Mouse (Mus musculus): ENCODE results near the gene Tnxb.
"Not testable (repeated sequence)": the region's sequence is repeated elsewhere in the genome, so short reads cannot be mapped to it uniquely, and the experiment has no call there.

The Tnxb gene

DNA sequence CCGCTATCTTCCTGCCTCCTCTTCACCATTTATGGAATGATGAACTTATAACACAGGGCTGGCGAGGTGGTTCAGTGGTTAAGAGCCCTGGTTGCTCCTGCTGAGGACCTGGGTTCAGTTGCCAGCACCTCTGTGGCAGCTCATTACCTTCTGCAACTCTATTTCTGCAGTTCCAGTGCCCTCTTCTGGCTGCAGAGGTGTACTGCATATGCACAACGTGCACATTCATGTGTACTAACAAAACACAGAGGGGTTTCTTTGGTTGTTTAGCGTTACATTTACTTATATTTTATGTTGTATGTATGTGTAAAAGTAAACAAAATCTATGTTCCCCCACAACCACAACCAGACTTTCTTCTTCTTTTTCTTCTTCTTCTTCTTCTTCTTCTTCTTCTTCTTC, 52.7 kb downstream of the Tnxb start:
- in situ Hi-C loops (cut with MboI, MseI), result no loop called here

DNA sequence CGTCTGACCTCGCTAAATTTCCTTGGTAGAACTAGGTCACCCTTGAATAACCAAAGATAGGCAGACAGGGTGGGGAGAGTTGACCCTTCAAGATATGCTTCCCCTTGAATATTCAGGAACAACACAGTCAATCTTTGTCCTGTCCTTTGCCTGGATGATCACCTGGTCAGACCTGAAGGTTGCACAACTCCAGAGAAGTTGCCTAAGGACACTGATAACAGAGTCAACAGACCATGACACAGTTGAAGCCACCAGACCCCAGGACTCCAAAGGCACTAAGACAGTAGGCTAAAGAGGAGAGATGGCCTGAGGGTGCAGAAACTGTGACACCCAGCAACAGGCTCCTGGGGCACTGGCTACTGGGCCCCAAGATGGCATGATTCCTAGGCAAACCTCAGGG, 57.6 kb downstream of the Tnxb start:
- in situ Hi-C loops (cut with MboI, MseI), result no loop called here

DNA sequence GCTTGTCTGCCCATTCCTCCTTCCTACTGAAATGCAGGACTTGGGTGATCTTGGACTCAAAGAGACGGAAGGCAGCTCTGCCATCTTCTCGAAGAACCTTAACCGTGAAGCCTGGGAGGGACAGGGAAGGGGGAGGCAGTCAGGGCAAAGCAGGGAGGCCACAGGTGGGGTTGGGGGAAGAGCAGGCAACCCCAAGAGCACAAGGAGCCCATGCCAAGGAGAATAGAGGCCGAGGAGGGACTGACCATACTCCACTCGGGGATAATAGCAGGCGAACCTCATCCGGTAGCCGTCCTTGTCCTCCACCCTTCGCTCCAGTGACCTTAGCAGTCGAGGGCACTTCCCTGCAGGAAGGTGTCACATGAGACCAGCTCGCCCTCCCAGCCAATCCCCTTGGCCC, 58.8 kb downstream of the Tnxb start:
- in situ Hi-C loops (cut with MboI, MseI), result not testable (repeated sequence)

DNA sequence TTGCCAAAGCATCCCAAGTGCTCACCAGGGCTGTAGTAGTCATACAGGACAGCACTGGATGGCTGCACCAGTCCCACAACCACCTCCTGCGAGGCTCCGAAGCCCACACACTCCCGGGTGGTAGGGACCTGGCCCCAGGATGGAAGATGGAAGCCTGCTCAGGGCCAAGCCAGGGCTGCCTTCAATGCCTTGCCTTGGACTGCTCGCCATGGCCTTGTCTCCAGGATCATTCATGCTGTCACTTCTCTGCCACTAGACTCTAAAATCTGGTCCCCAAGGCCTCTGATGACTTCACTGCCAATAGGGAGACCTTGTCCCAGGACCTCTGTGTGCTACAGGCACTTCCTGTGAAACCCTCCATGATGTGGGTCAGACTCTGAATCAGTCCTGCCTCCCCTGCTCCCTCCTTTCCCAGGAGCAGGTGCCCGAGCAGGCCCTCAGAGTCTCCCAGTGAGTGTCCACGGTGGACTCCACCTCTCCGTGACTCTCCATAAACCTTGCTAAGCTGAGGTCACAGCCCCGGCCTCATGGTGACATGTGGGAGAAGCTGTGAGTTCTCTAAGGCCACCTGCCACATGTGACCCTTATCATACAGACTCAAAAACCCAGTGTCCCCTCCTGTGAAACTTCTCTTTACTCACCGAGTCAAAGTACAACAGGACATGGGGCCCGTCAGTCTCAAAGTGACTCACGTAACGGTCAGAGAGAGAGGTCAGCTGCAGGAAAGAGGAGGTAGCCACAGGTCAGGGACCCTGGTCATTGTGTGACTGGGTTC, 59.6 kb downstream of the Tnxb start:
- in situ Hi-C loops (cut with MboI, MseI), result not testable (repeated sequence)

DNA sequence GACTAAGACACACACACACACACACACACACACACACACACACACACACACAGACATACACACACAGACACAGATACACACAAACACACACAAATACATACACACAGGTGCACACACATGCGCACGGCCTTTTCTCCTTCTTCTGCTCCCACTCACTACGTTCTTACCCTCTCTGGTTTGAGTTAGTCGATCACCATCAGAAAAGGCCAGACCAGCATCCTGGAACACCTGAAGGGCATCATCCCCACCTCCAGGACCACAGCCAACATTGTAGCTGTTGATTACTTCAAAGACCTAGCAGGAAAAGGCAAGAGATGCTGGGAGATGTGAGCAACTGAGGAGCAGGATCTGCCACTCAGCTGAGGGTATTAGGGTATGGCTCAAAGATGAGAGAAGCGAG, 67.1 kb downstream of the Tnxb start:
- in situ Hi-C loops (cut with MboI, MseI), result loop anchor here (5.0 kb wide), 1 partner anchor 80 kb away; no protein-coding TSS in a partner anchor

DNA sequence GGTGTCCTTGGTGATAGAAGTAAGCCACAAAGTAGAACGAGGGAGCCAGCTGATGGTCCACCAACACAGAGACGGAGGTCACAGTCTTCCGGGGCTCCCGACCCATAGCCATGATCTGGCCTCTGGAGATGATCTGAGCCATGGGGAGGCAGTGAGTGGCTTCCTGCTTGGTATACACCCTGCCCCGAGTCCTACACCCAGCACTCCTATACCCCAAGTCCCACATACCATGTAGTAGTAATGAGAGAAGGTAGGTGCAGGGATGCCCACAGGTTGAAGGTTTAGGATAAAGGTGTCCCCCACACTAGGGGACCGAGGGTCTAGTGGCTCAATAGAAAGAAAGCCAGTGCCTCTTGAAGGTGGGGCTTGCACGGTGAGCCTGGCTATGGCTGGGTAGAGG, 69.4 kb downstream of the Tnxb start:
- in situ Hi-C loops (cut with MboI, MseI), result loop anchor here (5.0 kb wide), 1 partner anchor 78 kb away; no protein-coding TSS in a partner anchor

DNA sequence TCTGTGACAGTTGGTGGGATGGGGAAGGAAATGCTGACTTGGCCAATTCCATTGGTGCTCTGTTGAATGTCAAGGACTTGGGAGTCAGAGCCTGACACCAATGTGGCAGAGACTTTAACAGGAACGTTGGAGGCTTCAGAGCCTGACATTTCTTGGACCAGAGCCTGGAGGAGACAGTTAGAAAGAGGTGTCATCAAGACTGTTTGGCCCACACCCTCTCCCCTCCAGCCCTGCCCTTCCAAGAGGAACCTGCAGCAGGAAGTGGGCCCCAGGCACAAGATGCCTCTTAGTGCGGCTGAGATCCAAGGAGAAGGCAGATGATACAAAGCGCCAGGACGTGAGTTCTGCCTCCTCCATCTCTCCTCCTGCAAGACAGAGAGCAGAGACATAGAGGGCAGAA, 69.9 kb downstream of the Tnxb start:
- in situ Hi-C loops (cut with MboI, MseI), result no loop called here

DNA sequence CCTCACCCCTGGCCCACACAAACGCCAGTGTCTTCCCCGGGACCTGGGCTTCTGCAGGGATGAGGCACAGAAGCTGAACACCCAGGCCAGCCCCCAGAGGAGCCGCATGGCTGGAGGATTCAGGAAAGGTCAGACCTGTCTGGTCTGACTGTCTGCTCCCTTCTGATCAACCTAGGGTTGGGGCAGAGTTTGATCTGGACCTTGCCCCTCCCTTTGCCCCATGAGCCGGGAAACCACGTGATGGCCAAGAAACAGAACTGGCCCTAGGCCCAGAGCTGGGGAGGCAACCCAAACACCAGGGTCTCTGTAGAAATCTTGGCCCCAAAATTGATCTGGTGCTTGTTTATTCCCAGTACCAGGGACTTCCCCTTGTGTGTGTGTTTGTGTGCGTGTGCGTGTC, 73.4 kb downstream of the Tnxb start, which contains the start of gene C4b:
Gene C4b, minus strand, starts transcription at position 164 of the 400 bp plus-strand sequence.
- in situ Hi-C loops (cut with MboI, MseI), result no loop called here

DNA sequence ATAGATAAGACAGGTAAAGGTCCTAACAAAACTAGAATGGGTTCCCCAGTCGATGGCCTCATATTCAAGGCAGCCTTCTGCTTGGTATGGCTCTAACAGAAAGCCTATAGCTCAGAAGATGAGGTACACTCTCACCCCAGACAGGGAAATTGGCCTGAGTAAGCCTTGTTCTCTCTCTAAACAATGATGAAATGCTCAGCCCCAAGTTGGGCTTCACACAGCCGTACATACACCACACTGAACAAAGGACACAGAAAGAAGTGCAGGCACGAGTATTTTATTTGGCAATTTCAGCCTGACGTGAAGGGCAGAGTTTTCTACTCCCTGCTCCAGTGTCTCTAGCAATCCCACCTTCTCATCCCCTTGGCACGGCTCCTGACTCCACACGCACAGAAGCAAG, 73.9 kb downstream of the Tnxb start:
- in situ Hi-C loops (cut with MboI, MseI), result no loop called here

DNA sequence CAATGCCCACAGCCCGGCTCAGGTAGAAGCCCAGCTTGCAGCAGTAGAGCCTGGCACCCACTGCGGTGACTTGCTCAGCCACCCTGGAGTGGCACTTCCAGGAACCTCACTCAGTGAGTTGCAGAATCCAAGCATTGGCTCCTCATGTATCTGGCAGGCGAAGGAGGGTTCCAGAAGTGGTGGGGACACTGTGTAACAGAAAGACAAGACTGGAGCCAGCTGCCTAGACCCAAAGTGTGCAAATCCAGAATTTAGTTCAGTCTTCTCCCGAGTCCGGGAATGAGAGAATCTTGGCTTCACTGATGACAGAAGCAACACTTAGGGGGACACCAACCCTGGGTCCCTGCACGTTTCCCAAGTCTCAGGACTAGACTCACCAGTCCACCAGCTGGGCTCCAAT, 74.3 kb downstream of the Tnxb start:
- in situ Hi-C loops (cut with MboI, MseI), result not testable (repeated sequence)

DNA sequence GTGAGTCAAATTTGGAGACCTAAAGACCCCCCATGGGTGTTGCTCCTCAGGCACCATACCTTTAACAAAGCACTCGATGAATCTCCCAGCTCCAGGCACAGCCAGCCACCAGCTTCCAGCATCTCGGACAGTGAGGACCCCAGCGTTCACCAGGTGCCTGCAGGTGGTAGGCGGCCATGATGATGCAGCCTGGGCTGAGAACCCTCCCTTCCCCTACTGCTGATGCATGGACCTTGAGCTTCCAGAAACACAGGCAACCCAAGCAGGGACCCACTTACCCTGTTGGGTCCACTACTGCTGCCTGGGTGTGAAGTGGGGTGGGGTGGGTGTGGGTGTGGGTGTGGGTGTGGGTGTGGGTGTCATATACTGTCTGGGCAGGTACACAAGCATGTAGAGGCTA, 74.8 kb downstream of the Tnxb start:
- in situ Hi-C loops (cut with MboI, MseI), result not testable (repeated sequence)

DNA sequence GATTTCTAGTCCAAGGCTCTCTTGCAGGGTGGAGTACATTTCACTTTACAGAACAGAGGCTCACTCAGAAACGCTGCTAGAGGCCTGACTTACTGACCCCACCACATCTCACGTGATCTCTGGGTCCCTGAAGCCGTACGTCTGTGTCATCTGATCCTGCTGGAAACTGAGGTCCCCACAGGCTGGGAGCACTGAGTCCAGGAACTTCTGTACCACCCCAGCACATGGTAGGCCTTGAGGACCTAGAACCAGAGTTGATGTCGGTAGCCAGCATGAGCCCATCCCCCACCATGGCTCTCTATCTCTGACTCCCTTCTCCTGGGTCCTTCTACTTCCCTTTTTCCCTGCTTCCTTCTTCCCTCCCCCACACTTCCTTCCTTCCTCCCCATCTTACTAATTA, 76.2 kb downstream of the Tnxb start:
- in situ Hi-C loops (cut with MboI, MseI), result no loop called here

DNA sequence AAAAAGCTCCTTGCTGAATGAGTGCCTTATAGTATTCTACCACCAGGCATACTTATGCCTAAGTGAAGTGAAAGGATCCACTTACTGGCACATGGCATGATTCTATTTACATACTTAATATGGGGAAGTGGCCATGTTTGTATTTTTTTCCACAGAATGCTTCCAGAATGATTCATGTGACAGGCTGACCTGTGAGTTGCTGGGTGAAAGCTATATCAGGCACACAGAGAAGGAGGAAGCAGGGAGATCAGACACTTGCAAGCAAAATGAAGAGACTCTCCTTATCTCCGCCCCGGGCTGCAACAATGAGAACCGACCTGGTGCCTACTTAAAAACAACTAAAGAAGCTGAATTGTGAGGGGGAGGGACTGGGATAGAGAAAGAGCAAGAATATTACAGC, 91.1 kb downstream of the Tnxb start:
- in situ Hi-C loops (cut with MboI, MseI), result no loop called here

All from T-helper 1 cell (primary cell).